21 mouse cellular contexts compared by ENCODE assay signal in the genomic region with DNA sequence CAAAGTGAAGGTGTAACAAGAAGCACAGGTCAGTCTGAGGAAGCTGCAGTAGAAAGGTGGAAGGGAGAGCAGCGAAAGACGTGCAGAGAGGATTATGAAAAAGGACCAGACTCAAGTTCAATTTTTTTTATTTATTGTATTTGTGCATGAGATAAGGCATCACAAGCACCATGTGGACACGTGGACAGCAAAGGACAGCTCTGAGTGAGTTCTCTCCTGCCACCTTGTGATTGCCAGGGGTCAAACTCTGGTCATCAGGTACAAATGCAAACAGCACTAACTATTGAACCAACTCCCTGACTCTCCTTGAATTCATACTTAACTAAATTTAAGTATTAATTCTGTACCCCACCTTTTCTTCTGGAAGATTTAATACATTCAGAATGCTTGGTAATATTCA.
DNase-seq lines count a peak whose midpoint lies in the region; ATAC-seq and TF ChIP-seq lines count a peak whose summit lies in the region.
"Had no signal": no experiment of that assay in that cellular context is flagged by ENCODE, and none has a peak within 500 bp of the region (broad histone marks: within the 10 kb centered on the region; RNA-seq: fewer than 3 reads in every experiment).

No protein-coding gene starts in this region.

- no peak overlapping the region for H3K4me3 ChIP-seq in intestine, embryonic 16.5 days (ENCODE audit: low read length)
- no peak overlapping the region for H3K4me3 ChIP-seq in intestine, embryonic 15.5 days (replicated peaks)
- H3K4me3 ChIP-seq in liver, adult 2 months (ENCODE audit: insufficient read depth, low read depth, low read length): no peak overlapping the region
- no peak overlapping the region for H3K4me3 ChIP-seq in liver, embryonic 12.5 days
- no peak overlapping the region for H3K4me3 ChIP-seq in intestine, postnatal 0 days (ENCODE audit: low read depth, low read length)
- H3K4me3 ChIP-seq in hindbrain, embryonic 12.5 days: no peak overlapping the region

- no peaks in the 10 kb centered on the region for H3K27me3 ChIP-seq in intestine, embryonic 16.5 days (replicated peaks; ENCODE audit: control insufficient read depth, insufficient read depth, low read length)
- no peaks in the 10 kb centered on the region for H3K27me3 ChIP-seq in intestine, embryonic 15.5 days (replicated peaks)
- no peaks in the 10 kb centered on the region for H3K27me3 ChIP-seq in liver, adult 2 months (ENCODE audit: control insufficient read depth, insufficient read depth, low read length)
- H3K27me3 ChIP-seq in liver, embryonic 12.5 days (replicated peaks): no peaks in the 10 kb centered on the region
- no peaks in the 10 kb centered on the region for H3K27me3 ChIP-seq in intestine, postnatal 0 days (replicated peaks; ENCODE audit: control insufficient read depth, insufficient read depth, low read length)
- H3K27me3 ChIP-seq in hindbrain, embryonic 12.5 days: no peaks in the 10 kb centered on the region
- H3K27me3 ChIP-seq: CH12.LX, Patski had no signal

- no peaks in the 10 kb centered on the region for H3K36me3 ChIP-seq in intestine, embryonic 16.5 days (ENCODE audit: control insufficient read depth, insufficient read depth, low read length)
- no peaks in the 10 kb centered on the region for H3K36me3 ChIP-seq in intestine, embryonic 15.5 days
- H3K36me3 ChIP-seq in liver, adult 2 months (ENCODE audit: control insufficient read depth, insufficient read depth, low read length): no peaks in the 10 kb centered on the region
- H3K36me3 ChIP-seq in liver, embryonic 12.5 days: no peaks in the 10 kb centered on the region
- no peaks in the 10 kb centered on the region for H3K36me3 ChIP-seq in intestine, postnatal 0 days (ENCODE audit: control insufficient read depth, insufficient read depth)
- no peaks in the 10 kb centered on the region for H3K36me3 ChIP-seq in hindbrain, embryonic 12.5 days
- H3K36me3 ChIP-seq: G1E had no signal

- no peak for TF ChIP-seq POLR2A in liver, adult 2 months (IDR thresholded peaks at IDR 0.05; ENCODE audit: extremely low read depth, insufficient read depth, low read length)

- DNase-seq in liver, adult 2 months (ENCODE audit: extremely low read depth, low read depth, low spot score): peak; percentile 27
- DNase-seq: adrenal gland, adult 2 months; adrenal gland, adult 8-10 months; adrenal gland, postnatal 10 days; adrenal gland, postnatal 14 days; adrenal gland, postnatal 25 days; adrenal gland, postnatal 36 days; B cell, adult 2 months; cerebellum, adult 11 months; cerebellum, adult 11-12 months; cerebellum, adult 18-20 months had no signal

- H3K9me3 ChIP-seq in intestine, embryonic 16.5 days (ENCODE audit: control insufficient read depth, low read length): no peaks in the 10 kb centered on the region
- no peaks in the 10 kb centered on the region for H3K9me3 ChIP-seq in intestine, embryonic 15.5 days
- H3K9me3 ChIP-seq in liver, embryonic 12.5 days (replicated peaks): no peaks in the 10 kb centered on the region
- H3K9me3 ChIP-seq in intestine, postnatal 0 days (ENCODE audit: control insufficient read depth): no peaks in the 10 kb centered on the region
- H3K9me3 ChIP-seq in hindbrain, embryonic 12.5 days (replicated peaks): no peaks in the 10 kb centered on the region
- H3K9me3 ChIP-seq: G1E had no signal

- H3K4me2 ChIP-seq in intestine, embryonic 16.5 days (ENCODE audit: low read depth, low read length): no peak overlapping the region
- H3K4me2 ChIP-seq in intestine, embryonic 15.5 days (replicated peaks): no peak overlapping the region
- no peak overlapping the region for H3K4me2 ChIP-seq in liver, embryonic 12.5 days
- no peak overlapping the region for H3K4me2 ChIP-seq in intestine, postnatal 0 days (replicated peaks; ENCODE audit: low read depth)
- H3K4me2 ChIP-seq in hindbrain, embryonic 12.5 days (replicated peaks): no peak overlapping the region

- no peak for TF ChIP-seq CTCF in liver, adult 2 months (IDR thresholded peaks at IDR 0.05; ENCODE audit: low read depth, low read length)
- TF ChIP-seq CTCF in intestine, postnatal 0 days (IDR thresholded peaks at IDR 0.05; ENCODE audit: low read depth): peak; percentile 52

- no peaks in the 10 kb centered on the region for H3K79me2 ChIP-seq in liver, adult 2 months (ENCODE audit: control insufficient read depth, insufficient read depth, low read length)

- no peak overlapping the region for H3K9ac ChIP-seq in intestine, embryonic 16.5 days (ENCODE audit: low read depth, low read length)
- H3K9ac ChIP-seq in intestine, embryonic 15.5 days: no peak overlapping the region
- H3K9ac ChIP-seq in liver, adult 2 months (ENCODE audit: low read depth, low read length): no peak overlapping the region
- no peak overlapping the region for H3K9ac ChIP-seq in liver, embryonic 12.5 days
- no peak overlapping the region for H3K9ac ChIP-seq in intestine, postnatal 0 days (ENCODE audit: low read depth, low read length)
- H3K9ac ChIP-seq in hindbrain, embryonic 12.5 days: no peak overlapping the region

- WGBS in intestine, embryonic 16.5 days: 59% methylated on average over 3 of the region's 3 CpGs
- 53% methylated on average over 3 of the region's 3 CpGs for WGBS in intestine, embryonic 15.5 days
- 54% methylated on average over 3 of the region's 3 CpGs for WGBS in liver, adult 2 months
- WGBS in liver, embryonic 12.5 days (ENCODE audit: insufficient replicate concordance): 63% methylated on average over 3 of the region's 3 CpGs
- 44% methylated on average over 3 of the region's 3 CpGs for WGBS in intestine, postnatal 0 days
- 84% methylated on average over 3 of the region's 3 CpGs for WGBS in hindbrain, embryonic 12.5 days

- no peaks in the 10 kb centered on the region for H3K4me1 ChIP-seq in intestine, embryonic 16.5 days (ENCODE audit: control insufficient read depth, insufficient read depth, low read length)
- H3K4me1 ChIP-seq in intestine, embryonic 15.5 days (replicated peaks): no peaks in the 10 kb centered on the region
- H3K4me1 ChIP-seq in liver, adult 2 months (ENCODE audit: control insufficient read depth, insufficient read depth, low read length): no peaks in the 10 kb centered on the region
- no peaks in the 10 kb centered on the region for H3K4me1 ChIP-seq in liver, embryonic 12.5 days
- no peaks in the 10 kb centered on the region for H3K4me1 ChIP-seq in intestine, postnatal 0 days (replicated peaks; ENCODE audit: control insufficient read depth, insufficient read depth, low read length)
- H3K4me1 ChIP-seq in hindbrain, embryonic 12.5 days: no peaks in the 10 kb centered on the region

- ATAC-seq in intestine, embryonic 16.5 days: 0 out of 2 replicates have a peak, but pooled peaks have one; percentile 45
- ATAC-seq in intestine, embryonic 15.5 days: no peak
- no peak for ATAC-seq in liver, embryonic 12.5 days
- peak; percentile 57 for ATAC-seq in intestine, postnatal 0 days
- no peak for ATAC-seq in hindbrain, embryonic 12.5 days (ENCODE audit: low FRiP score)
- ATAC-seq: activated CD4-positive, CD25-positive, alpha-beta regulatory T cell, adult 4 months; CD4-positive, CD25-positive, alpha-beta regulatory T cell, adult 4 months; Patski had no signal

- H3K27ac ChIP-seq in intestine, embryonic 16.5 days (ENCODE audit: low read length): no peak overlapping the region
- H3K27ac ChIP-seq in intestine, embryonic 15.5 days: no peak overlapping the region
- no peak overlapping the region for H3K27ac ChIP-seq in liver, adult 2 months (replicated peaks; ENCODE audit: insufficient read depth, low read depth, low read length)
- H3K27ac ChIP-seq in liver, embryonic 12.5 days: no peak overlapping the region
- no peak overlapping the region for H3K27ac ChIP-seq in intestine, postnatal 0 days (ENCODE audit: low read depth, low read length)
- no peak overlapping the region for H3K27ac ChIP-seq in hindbrain, embryonic 12.5 days

Comparison
In these comparisons a context has a peak if more than half of its experiments do, and no peak if none do; other contexts are left out.
1. ATAC-seq: peak in intestine, embryonic 16.5 days (single experiment) and intestine, postnatal 0 days (single experiment); none in intestine, embryonic 15.5 days (single experiment), liver, embryonic 12.5 days (single experiment) and hindbrain, embryonic 12.5 days (single experiment).